15 mouse cellular contexts compared by ENCODE assay signal in the genomic region with DNA sequence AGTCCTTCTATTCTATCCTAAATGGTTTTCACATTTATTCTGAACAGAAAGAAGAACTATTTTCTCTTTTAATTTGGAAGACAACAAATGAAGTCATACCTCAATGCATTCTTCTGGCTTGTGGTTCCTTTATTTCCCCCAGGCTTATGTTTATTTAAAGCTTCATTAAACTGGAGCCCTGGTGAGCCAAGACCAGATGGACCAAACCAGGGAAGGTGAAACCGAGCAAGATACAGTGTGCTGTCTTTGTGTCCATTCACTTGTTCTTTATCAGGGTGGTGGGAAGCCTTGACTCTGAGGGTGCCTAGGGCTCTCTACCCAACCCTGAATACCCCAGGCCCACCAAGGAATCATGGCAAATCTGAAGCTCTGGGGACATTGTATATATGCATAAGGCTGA.
DNase-seq lines count a peak whose midpoint lies in the region; TF ChIP-seq lines count a peak whose summit lies in the region.
"Had no signal": no experiment of that assay in that cellular context is flagged by ENCODE, and none has a peak within 500 bp of the region (broad histone marks: within the 10 kb centered on the region; RNA-seq: fewer than 3 reads in every experiment).

No protein-coding gene starts in this region.

- DNase-seq in cerebellum, adult 11 months = peak; percentile 16
- peak; percentile 39 to 65 for DNase-seq in cerebellum, adult 2 months
- peak; percentile 26 to 33 for DNase-seq in cerebellum, postnatal 10 days
- no peak for DNase-seq in kidney, adult 18-20 months
- DNase-seq in adrenal gland, adult 2 months = no peak
- no peak for DNase-seq in ovary, adult 18-20 months (ENCODE audit: low spot score)
- DNase-seq: adrenal gland, postnatal 10 days; gastrocnemius, adult 2 months; gastrocnemius, postnatal 25 days; heart, postnatal 36 days; kidney, adult 8-10 months had no signal

- no peaks in the 10 kb centered on the region for H3K27me3 ChIP-seq in cerebellum, adult 2 months (ENCODE audit: control insufficient read depth, insufficient read depth, low read length)
- H3K27me3 ChIP-seq: embryonic facial prominence, embryonic 13.5 days; forebrain, embryonic 12.5 days; heart, embryonic 13.5 days; hindbrain, embryonic 15.5 days had no signal

- TF ChIP-seq POLR2A in cerebellum, adult 2 months (IDR thresholded peaks at IDR 0.05; ENCODE audit: borderline replicate concordance, insufficient read depth, low read length) = no peak

- H3K4me3 ChIP-seq in cerebellum, adult 2 months (replicated peaks; ENCODE audit: insufficient read depth, low read depth, low read length) = no peak overlapping the region
- H3K4me3 ChIP-seq: embryonic facial prominence, embryonic 13.5 days; forebrain, embryonic 12.5 days; gastrocnemius, adult 2 months; heart, embryonic 13.5 days; hindbrain, embryonic 15.5 days had no signal

- WGBS in cerebellum, adult 2 months = 16% methylated on average over 1 of the region's 1 CpGs

- no peak for TF ChIP-seq CTCF in cerebellum, adult 2 months (IDR thresholded peaks at IDR 0.05; ENCODE audit: borderline replicate concordance, insufficient read depth, low read depth, low read length)

- H3K27ac ChIP-seq in cerebellum, adult 2 months (ENCODE audit: insufficient read depth, low read length) = 0 out of 2 replicates have a peak overlapping the region, but pooled peaks have one; percentile 19
- H3K27ac ChIP-seq: embryonic facial prominence, embryonic 13.5 days; forebrain, embryonic 12.5 days; gastrocnemius, adult 2 months; heart, embryonic 13.5 days; hindbrain, embryonic 15.5 days had no signal

- H3K4me1 ChIP-seq in cerebellum, adult 2 months (ENCODE audit: control insufficient read depth, insufficient read depth, low read length) = peaks cover 3% of the 10 kb centered on the region
- H3K4me1 ChIP-seq: embryonic facial prominence, embryonic 13.5 days; forebrain, embryonic 12.5 days; hindbrain, embryonic 15.5 days had no signal

Comparison
In these comparisons a context has a peak if more than half of its experiments do, and no peak if none do; other contexts are left out.
1. DNase-seq: peak in cerebellum, adult 11 months (single experiment), cerebellum, adult 2 months (2 of 2) and cerebellum, postnatal 10 days (2 of 2); none in kidney, adult 18-20 months (single experiment), adrenal gland, adult 2 months (single experiment) and ovary, adult 18-20 months (single experiment).